Mouse (Mus musculus): ENCODE results near the gene Opcml. TPM values are rescaled to one million over a fixed set of nuclear protein-coding genes. Genes with fewer than 3 reads are reported as not detected.

The Opcml gene
- polyA plus RNA-seq, 1 experiment from 2014 or later = 58.4 TPM

DNA sequence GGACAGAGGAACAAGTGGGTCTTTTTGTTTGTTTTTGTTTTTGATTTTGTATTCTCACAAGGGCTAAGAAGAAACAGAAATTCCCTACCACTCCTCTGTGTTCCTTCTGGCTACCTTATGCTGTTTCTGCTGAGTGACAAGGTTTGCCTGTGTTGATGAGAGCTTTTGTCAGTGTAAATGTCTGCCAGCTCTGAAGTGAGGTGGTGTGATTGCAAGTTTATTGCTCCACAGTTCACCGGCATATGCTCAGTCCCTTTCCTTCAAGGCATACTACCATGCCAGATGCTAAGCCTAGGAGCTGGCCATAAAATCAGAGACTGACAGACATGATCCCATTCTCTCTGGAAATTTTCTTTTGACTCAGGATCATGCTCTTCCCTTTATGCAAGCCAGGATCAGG is 1178.9 kb downstream of the Opcml start:
- 91% methylated on average over 1 of the region's 1 CpGs for WGBS
- no peak for ATAC-seq (replicated peaks)
- H3K4me2 ChIP-seq = no peak overlapping the region
- no peak overlapping the region for H3K4me3 ChIP-seq
- no peaks in the 10 kb centered on the region for H3K9me3 ChIP-seq
- no peak overlapping the region for H3K27ac ChIP-seq
- H3K36me3 ChIP-seq (replicated peaks) = no peaks in the 10 kb centered on the region
- no peak overlapping the region for H3K9ac ChIP-seq
- H3K27me3 ChIP-seq (replicated peaks) = no peaks in the 10 kb centered on the region
- H3K4me1 ChIP-seq = no peaks in the 10 kb centered on the region

Small RNA genes within 50 kb of the gene (microRNA-seq; reads per million reads assigned to microRNA genes)
- gene Gm44316 = not detected

Measured in midbrain, embryonic 15.5 days (tissue).